Mouse (Mus musculus) lung, postnatal 0 days (tissue): ENCODE results near the gene Fdx1l. TPM values are rescaled to one million over a fixed set of nuclear protein-coding genes. Genes with fewer than 3 reads are reported as not detected.
A peak's percentile ranks its signal among the peaks of the same experiment; 100 is the strongest.

Experiments used
- ATAC-seq: fragments of 200-750 bp; cut with Nextera tagmentation; 2 replicates; pipeline ENCODE4 v1.8.0; 2017; ENCODE audit warnings: moderate library complexity
- DNase-seq: peaks from one replicate; pipeline ENCODE4 v3.0.0-alpha.2; 2016; ENCODE audit warnings: low spot score
- H3K27ac ChIP-seq: fragments of 300-500 bp; sonication (generic); 2 replicates; pipeline ENCODE4 v1.5.1; 2014; ENCODE audit warnings: antibody characterized with exemption, mild to moderate bottlenecking, low read length, mixed read lengths
- H3K27me3 ChIP-seq: fragments of 300-500 bp; sonication (generic); replicated peaks from 2 replicates; pipeline ENCODE4 v1.6.1; 2014; ENCODE audit warnings: low read length, mixed read lengths; ENCODE audit not compliant: insufficient read depth
- H3K36me3 ChIP-seq: fragments of 300-500 bp; sonication (generic); 2 replicates; pipeline ENCODE4 v1.6.1; 2014; ENCODE audit warnings: low read length, mixed read lengths; ENCODE audit not compliant: insufficient read depth
- H3K4me1 ChIP-seq: fragments of 300-500 bp; sonication (generic); 2 replicates; pipeline ENCODE4 v1.6.1; 2014; ENCODE audit warnings: antibody characterized with exemption, low read depth, low read length, mixed read lengths; ENCODE audit not compliant: insufficient read depth
- H3K4me2 ChIP-seq: fragments of 300-500 bp; sonication (generic); replicated peaks from 2 replicates; pipeline ENCODE4 v1.6.1; 2014; ENCODE audit warnings: low read depth, mild to moderate bottlenecking, low read length, moderate library complexity, mixed read lengths
- H3K4me3 ChIP-seq: fragments of 300-500 bp; sonication (generic); 2 replicates; pipeline ENCODE4 v1.5.1; 2014; ENCODE audit warnings: low read depth, low read length
- H3K9ac ChIP-seq: fragments of 300-500 bp; sonication (generic); replicated peaks from 2 replicates; pipeline ENCODE4 v1.6.1; 2014; ENCODE audit warnings: low read depth, mild to moderate bottlenecking
- H3K9me3 ChIP-seq: fragments of 300-500 bp; sonication (generic); 2 replicates; pipeline ENCODE4 v1.6.1; 2016; ENCODE audit warnings: low read length, mixed read lengths
- CTCF ChIP-seq: IDR thresholded peaks from 2 replicates; pipeline ENCODE4 v1.5.1; 2016; ENCODE audit warnings: antibody characterized with exemption, mild to moderate bottlenecking
- EP300 ChIP-seq: IDR thresholded peaks from 2 replicates; pipeline ENCODE4 v1.6.1; 2016; ENCODE audit warnings: antibody characterized with exemption, mild to moderate bottlenecking, control low read depth
- WGBS: fragments of 180-500 bp; shearing (Covaris S2); extraction: QIAGEN DNeasy Blood & Tissue Kit; methylation state at CpG from one replicate; pipeline ENCODE4 v1.1.7; 2014; 5-methylcytosine and 5-hydroxymethylcytosine counted together
- polyA plus RNA-seq: library from polyadenylated mRNA; unstranded; fragments of >200 nt; fragmentation: Nextera tagmentation; extraction: Ambion mirVana; gene quantifications from 2 replicates; pipeline ENCODE4 v1.2.1, GENCODE M21; 2015

The Fdx1l gene
- polyA plus RNA-seq, 1 experiment from 2014 or later: 40.9 TPM

DNA sequence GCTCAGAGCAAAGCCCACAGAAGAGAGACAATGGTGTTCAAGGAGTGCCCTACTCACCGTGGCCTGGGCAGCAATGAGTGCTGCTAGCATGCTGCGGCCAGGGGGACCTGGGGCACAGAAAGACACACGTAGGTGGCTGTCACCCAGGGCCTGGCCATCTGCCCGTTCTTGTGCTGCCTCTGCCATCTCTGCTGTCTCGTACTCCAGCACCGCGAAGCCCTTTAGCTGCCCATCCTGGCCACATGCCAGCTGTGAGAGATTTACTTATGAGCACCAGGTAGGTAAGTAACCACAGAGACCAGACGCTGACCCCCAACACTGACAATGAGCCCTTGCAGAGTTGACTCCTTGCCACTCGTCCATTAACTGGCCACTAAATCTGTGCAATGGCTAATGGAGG, 7.7 kb upstream of the Fdx1l start:
- Histone ChIP-seq H3K27me3 (no peaks in the 10 kb centered on the region), H3K4me2 (no peak overlapping the region), H3K9ac (no peak overlapping the region), H3K4me3 (no peak overlapping the region), H3K27ac (no peak overlapping the region), H3K9me3 (no peaks in the 10 kb centered on the region), H3K36me3 (peaks cover 70% of the 10 kb centered on the region), H3K4me1 (no peaks in the 10 kb centered on the region)
- TF ChIP-seq EP300: no peak
- TF ChIP-seq CTCF: no peak
- ATAC-seq (no peak), DNase-seq (no peak)
- WGBS: 76% methylated on average over 9 of the region's 9 CpGs

DNA sequence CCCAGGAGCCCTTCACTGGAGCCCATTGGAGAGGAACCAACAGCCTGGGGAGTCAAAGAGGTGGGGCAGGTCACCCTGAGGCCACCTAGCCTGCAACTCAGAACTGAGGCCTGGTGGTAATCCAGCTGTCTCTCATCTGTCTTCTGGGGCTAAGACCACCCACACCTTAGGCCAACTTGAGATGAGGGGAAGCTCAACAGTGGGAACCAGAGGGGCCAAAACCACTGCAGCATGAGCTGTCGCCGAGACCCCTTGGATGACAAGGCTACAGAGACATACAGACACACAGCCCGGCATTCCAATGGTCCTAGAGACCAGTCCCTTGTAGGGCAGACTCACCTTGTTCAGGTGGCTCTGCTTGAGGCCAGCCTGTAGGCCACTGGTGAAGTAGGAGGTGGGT, 2.2 kb upstream of the Fdx1l start:
- TF ChIP-seq CTCF (no peak), EP300 (no peak)
- DNase-seq: no peak
- WGBS: 76% methylated on average over 3 of the region's 3 CpGs
- no peak overlapping the region for H3K9ac ChIP-seq
- peaks cover 42% of the 10 kb centered on the region for H3K36me3 ChIP-seq
- H3K9me3 ChIP-seq: no peaks in the 10 kb centered on the region
- ATAC-seq: no peak
- no peaks in the 10 kb centered on the region for H3K27me3 ChIP-seq
- H3K4me1 ChIP-seq: no peaks in the 10 kb centered on the region
- H3K27ac ChIP-seq: no peak overlapping the region
- no peak overlapping the region for H3K4me3 ChIP-seq
- H3K4me2 ChIP-seq: no peak overlapping the region

DNA sequence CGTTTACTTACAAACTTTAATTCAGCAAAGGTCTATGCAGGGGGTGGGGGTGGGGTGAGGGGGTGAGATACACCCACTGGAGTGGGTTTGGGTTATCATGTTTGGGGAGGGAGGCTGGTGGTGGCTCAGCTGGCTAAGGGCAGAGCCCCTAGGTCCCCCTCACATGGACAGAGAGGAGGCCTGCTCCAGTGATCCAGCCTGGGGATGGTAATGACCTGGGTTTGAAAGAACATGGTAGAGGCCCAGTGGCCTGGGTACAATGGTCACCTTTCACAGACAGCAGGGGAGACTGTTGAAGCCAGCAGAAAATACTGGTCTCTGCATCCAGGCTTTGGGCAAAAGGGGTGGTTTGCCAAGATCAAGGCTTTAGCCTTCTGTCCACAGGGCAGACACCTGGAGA, 759 bp upstream of the Fdx1l start:
- no peak overlapping the region for H3K4me3 ChIP-seq
- peaks cover 29% of the 10 kb centered on the region; the same call in 1 of the 2 replicates for H3K36me3 ChIP-seq
- 86% methylated on average over 1 of the region's 1 CpGs for WGBS
- H3K4me1 ChIP-seq: no peaks in the 10 kb centered on the region
- H3K27ac ChIP-seq: peak overlapping the region; percentile 63; the same call in 1 of the 2 replicates
- no peaks in the 10 kb centered on the region for H3K27me3 ChIP-seq
- no peak for ATAC-seq
- H3K9ac ChIP-seq: no peak overlapping the region
- TF ChIP-seq EP300 (no peak), CTCF (no peak)
- H3K9me3 ChIP-seq: no peaks in the 10 kb centered on the region
- no peak for DNase-seq
- 0 out of 2 replicates have a peak overlapping the region, but pooled peaks have one; percentile 96 for H3K4me2 ChIP-seq

DNA sequence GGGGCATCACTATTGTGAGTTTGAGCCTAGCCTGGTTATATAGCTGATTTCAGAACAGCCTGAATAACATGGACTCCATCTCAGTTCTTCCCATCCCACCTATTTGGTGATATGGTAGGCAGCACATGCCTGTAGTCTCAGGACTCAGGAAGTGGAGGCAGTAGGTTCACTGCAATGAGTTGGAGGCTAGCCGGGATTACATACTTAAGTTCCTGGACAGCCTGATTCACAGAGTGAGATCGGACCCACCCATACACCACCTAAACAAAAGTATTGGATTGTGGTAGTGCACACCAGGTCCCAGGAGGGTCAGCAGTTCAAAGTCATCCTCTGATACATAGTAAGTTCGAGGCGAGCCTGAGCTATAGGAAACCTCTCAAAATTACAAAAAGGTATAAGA, 773 bp downstream of the Fdx1l start:
- no peak for TF ChIP-seq EP300
- no peak for TF ChIP-seq CTCF
- H3K36me3 ChIP-seq: peaks cover 17% of the 10 kb centered on the region; the same call in 1 of the 2 replicates
- H3K9ac ChIP-seq: peak overlapping the region; percentile 65
- no peaks in the 10 kb centered on the region for H3K27me3 ChIP-seq
- DNase-seq (no peak), ATAC-seq (no peak)
- peak overlapping the region; percentile 69 for H3K4me3 ChIP-seq
- no peak overlapping the region for H3K27ac ChIP-seq
- WGBS: 3% methylated on average over 4 of the region's 4 CpGs
- H3K4me2 ChIP-seq: peak overlapping the region; percentile 96
- H3K4me1 ChIP-seq: no peaks in the 10 kb centered on the region
- no peaks in the 10 kb centered on the region for H3K9me3 ChIP-seq

DNA sequence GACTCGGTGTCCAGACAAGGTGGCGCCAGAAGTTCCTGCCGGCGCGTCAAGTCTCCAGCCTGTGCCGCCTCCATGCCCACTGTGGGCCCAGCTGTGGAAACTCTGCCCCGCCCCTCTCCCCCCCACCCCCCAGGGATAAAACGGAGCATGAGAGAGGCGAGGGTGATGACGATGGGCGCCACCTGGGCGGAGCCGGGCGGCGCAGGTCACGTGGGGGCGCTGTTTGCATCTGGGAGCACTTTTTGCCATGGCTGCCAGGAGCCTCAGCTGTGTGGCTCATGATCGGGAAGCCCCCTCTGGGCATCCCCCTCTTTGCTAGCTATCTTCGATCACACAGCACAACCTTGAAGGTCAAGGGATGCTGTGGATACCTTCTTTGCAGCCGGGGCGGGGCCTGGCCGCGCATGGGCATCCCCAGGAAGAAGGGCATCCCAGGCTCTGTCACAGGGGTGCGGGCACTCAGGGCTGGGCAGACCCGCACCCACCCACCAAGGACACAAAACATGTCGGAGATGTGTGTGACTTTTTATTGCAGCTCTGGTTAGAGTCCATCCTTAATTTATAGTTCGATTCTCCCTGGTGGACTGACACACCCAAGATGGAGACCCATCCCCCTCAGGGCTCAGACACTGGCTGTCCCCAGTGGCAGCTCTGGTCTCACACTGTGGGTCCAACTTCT, 6.3 kb downstream of the Fdx1l start, which contains the start of gene Zglp1:
TSS of gene Zglp1 (minus strand) at position 88 of the 679 bp plus-strand sequence.
- Histone ChIP-seq H3K9ac (no peak within 1 kb of the TSS), H3K36me3 (no peaks in the 10 kb centered on the region), H3K27me3 (no peaks in the 10 kb centered on the region), H3K4me3 (no peak within 1 kb of the TSS), H3K4me1 (no peaks in the 10 kb centered on the region), H3K27ac (no peak within 1 kb of the TSS), H3K4me2 (no peak within 1 kb of the TSS), H3K9me3 (no peaks in the 10 kb centered on the region)
- TF ChIP-seq CTCF (no peak), EP300 (no peak)
- 85% methylated on average over 22 of the region's 27 CpGs for WGBS
- ATAC-seq (no peak), DNase-seq (no peak)

DNA sequence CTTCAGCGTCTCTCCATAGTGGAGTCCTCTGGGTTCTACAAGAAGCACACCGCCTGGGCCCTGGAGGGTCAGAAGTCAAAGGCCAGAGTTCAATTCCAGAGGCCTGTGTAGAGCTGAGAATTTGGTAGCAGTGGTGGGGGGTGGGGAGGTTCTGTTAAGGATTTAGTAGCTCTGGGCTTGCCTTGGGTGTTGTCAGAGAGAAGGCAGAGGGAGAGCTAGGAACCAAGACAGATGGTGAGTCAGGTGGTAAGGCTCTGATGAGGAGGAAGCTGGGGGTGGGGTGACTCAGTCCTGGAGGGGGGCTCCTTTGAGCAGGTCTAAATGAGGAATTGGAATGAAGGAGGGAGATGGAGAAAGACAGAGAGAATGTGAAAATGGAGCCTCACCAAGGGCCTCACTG, 10.5 kb downstream of the Fdx1l start:
- TF ChIP-seq CTCF: no peak
- TF ChIP-seq EP300: no peak
- no peak overlapping the region for H3K4me3 ChIP-seq
- no peak overlapping the region for H3K4me2 ChIP-seq
- no peak overlapping the region for H3K27ac ChIP-seq
- no peaks in the 10 kb centered on the region for H3K9me3 ChIP-seq
- H3K27me3 ChIP-seq: no peaks in the 10 kb centered on the region
- ATAC-seq: no peak
- DNase-seq: no peak
- 85% methylated on average over 2 of the region's 2 CpGs for WGBS
- H3K4me1 ChIP-seq: no peaks in the 10 kb centered on the region
- H3K36me3 ChIP-seq: no peaks in the 10 kb centered on the region
- no peak overlapping the region for H3K9ac ChIP-seq
